Comparison of ENCODE assay signal across 27 mouse cellular contexts in the genomic region with DNA sequence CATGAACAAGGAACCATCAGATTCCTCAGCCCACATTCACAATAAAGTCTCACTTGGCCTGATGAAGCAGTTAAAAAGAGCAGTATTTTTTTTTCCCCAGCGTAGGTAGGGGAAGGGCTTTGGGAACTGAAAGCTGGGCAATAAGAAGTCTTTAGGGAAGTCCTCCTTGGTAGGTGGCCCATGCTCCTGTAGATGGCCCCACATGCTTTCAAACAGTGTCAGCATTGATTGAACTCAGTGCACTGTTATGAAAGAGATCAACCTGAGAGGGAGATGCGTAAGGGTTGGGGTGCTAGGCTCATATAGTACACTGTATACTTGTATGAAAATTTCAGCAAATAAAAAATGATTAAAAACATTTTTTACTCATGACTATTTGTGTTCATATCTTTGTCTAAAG. TPM values are rescaled to one million over a fixed set of nuclear protein-coding genes. Genes with fewer than 3 reads are reported as not detected.
A peak's percentile ranks its signal among the peaks of the same experiment; 100 is the strongest.
DNase-seq lines count a peak whose midpoint lies in the region; ATAC-seq and TF ChIP-seq lines count a peak whose summit lies in the region.
"Had no signal": no experiment of that assay in that cellular context is flagged by ENCODE, and none has a peak within 500 bp of the region (broad histone marks: within the 10 kb centered on the region; RNA-seq: fewer than 3 reads in every experiment).

No protein-coding gene starts in this region.

- 0 out of 2 replicates have a peak overlapping the region, but pooled peaks have one; percentile 0 for H3K27ac ChIP-seq in kidney, embryonic 15.5 days
- H3K27ac ChIP-seq in kidney, embryonic 14.5 days (ENCODE audit: low read depth, low read length): no peak overlapping the region; the same call in 1 of the 2 replicates
- no peak overlapping the region for H3K27ac ChIP-seq in liver, postnatal 0 days (ENCODE audit: low read depth)
- H3K27ac ChIP-seq: embryonic facial prominence, embryonic 13.5 days; forebrain, embryonic 13.5 days; gastrocnemius, adult 2 months; hindbrain, embryonic 10.5 days; limb, embryonic 12.5 days; midbrain, embryonic 10.5 days had no signal

- H3K27me3 ChIP-seq in kidney, embryonic 15.5 days: no peaks in the 10 kb centered on the region
- no peaks in the 10 kb centered on the region for H3K27me3 ChIP-seq in kidney, embryonic 14.5 days (ENCODE audit: control insufficient read depth, insufficient read depth, low read length)
- no peaks in the 10 kb centered on the region for H3K27me3 ChIP-seq in liver, postnatal 0 days (ENCODE audit: insufficient read depth, low read length)
- H3K27me3 ChIP-seq: embryonic facial prominence, embryonic 13.5 days; forebrain, embryonic 13.5 days; limb, embryonic 12.5 days; liver, embryonic 15.5 days had no signal

- H3K9ac ChIP-seq in kidney, embryonic 15.5 days: no peak overlapping the region
- no peak overlapping the region for H3K9ac ChIP-seq in kidney, embryonic 14.5 days (ENCODE audit: low read depth, low read length)
- H3K9ac ChIP-seq in liver, postnatal 0 days (replicated peaks): no peak overlapping the region
- H3K9ac ChIP-seq: embryonic facial prominence, embryonic 13.5 days; forebrain, embryonic 13.5 days; limb, embryonic 12.5 days; liver, embryonic 15.5 days had no signal

- no peak overlapping the region for H3K4me3 ChIP-seq in kidney, embryonic 15.5 days (replicated peaks)
- no peak overlapping the region for H3K4me3 ChIP-seq in kidney, embryonic 14.5 days (ENCODE audit: low read length)
- H3K4me3 ChIP-seq in liver, postnatal 0 days (ENCODE audit: low read depth, low read length): no peak overlapping the region
- H3K4me3 ChIP-seq: embryonic facial prominence, embryonic 13.5 days; forebrain, embryonic 13.5 days; gastrocnemius, adult 2 months; hindbrain, embryonic 10.5 days; limb, embryonic 12.5 days; liver, embryonic 15.5 days; midbrain, embryonic 10.5 days had no signal

- H3K4me1 ChIP-seq in kidney, embryonic 15.5 days: peaks cover 4% of the 10 kb centered on the region
- H3K4me1 ChIP-seq in kidney, embryonic 14.5 days (ENCODE audit: control insufficient read depth, insufficient read depth, low read length): no peaks in the 10 kb centered on the region
- H3K4me1 ChIP-seq in liver, postnatal 0 days (ENCODE audit: insufficient read depth): no peaks in the 10 kb centered on the region
- H3K4me1 ChIP-seq: embryonic facial prominence, embryonic 13.5 days; hindbrain, embryonic 10.5 days; limb, embryonic 12.5 days had no signal

- no peak for ATAC-seq in kidney, embryonic 15.5 days (replicated peaks; ENCODE audit: low FRiP score)
- ATAC-seq in kidney, embryonic 14.5 days (ENCODE audit: low FRiP score, low TSS enrichment): no peak
- ATAC-seq in liver, postnatal 0 days: peak; percentile 35; the same call in 1 of the 2 replicates
- ATAC-seq: forebrain, embryonic 13.5 days; hindbrain, embryonic 16.5 days; intestine, embryonic 16.5 days had no signal

- DNase-seq in spleen, postnatal 36 days (ENCODE audit: low spot score in 2 of 2): peak; percentile 26 to 35
- DNase-seq in spleen, postnatal 4 days (ENCODE audit: low spot score in 2 of 2): no peak
- DNase-seq in liver, postnatal 0 days: no peak
- DNase-seq in right cerebral cortex, postnatal 14 days: no peak
- DNase-seq in adrenal gland, adult 18-20 months (ENCODE audit: low spot score in 2 of 2): no peak
- DNase-seq: adrenal gland, postnatal 14 days; B cell, adult 2 months; cerebellum, adult 2 months; cerebellum, postnatal 25 days; embryo, embryonic 11 days; gastrocnemius, adult 2 months; kidney, postnatal 36 days; layer of hippocampus, postnatal 36 days; lung, postnatal 4 days; retina, postnatal 1 day; thymus, adult 18-20 months had no signal

- TF ChIP-seq CTCF in liver, postnatal 0 days (IDR thresholded peaks at IDR 0.05; ENCODE audit: low read depth): peak; percentile 24

- H3K9me3 ChIP-seq in kidney, embryonic 15.5 days (replicated peaks): no peaks in the 10 kb centered on the region
- no peaks in the 10 kb centered on the region for H3K9me3 ChIP-seq in kidney, embryonic 14.5 days (ENCODE audit: control insufficient read depth, low read length)
- no peaks in the 10 kb centered on the region for H3K9me3 ChIP-seq in liver, postnatal 0 days (ENCODE audit: low read length)
- H3K9me3 ChIP-seq: embryonic facial prominence, embryonic 13.5 days; forebrain, embryonic 13.5 days; hindbrain, embryonic 10.5 days; limb, embryonic 12.5 days; liver, embryonic 15.5 days; midbrain, embryonic 10.5 days had no signal

- no peak for TF ChIP-seq EP300 in liver, postnatal 0 days (IDR thresholded peaks at IDR 0.05; ENCODE audit: low read depth)

- WGBS in kidney, embryonic 15.5 days: 88% methylated on average over 2 of the region's 2 CpGs
- 91% methylated on average over 2 of the region's 2 CpGs for WGBS in kidney, embryonic 14.5 days
- WGBS in liver, postnatal 0 days (ENCODE audit: insufficient replicate concordance): 75% methylated on average over 2 of the region's 2 CpGs

- H3K4me2 ChIP-seq in kidney, embryonic 15.5 days: no peak overlapping the region
- no peak overlapping the region for H3K4me2 ChIP-seq in kidney, embryonic 14.5 days (replicated peaks; ENCODE audit: low read depth, low read length)
- H3K4me2 ChIP-seq in liver, postnatal 0 days (ENCODE audit: low read depth, low read length): no peak overlapping the region
- H3K4me2 ChIP-seq: embryonic facial prominence, embryonic 13.5 days; forebrain, embryonic 13.5 days; heart, embryonic 11.5 days; limb, embryonic 12.5 days; liver, embryonic 15.5 days had no signal

- peaks cover 94% of the 10 kb centered on the region for H3K36me3 ChIP-seq in kidney, embryonic 15.5 days
- H3K36me3 ChIP-seq in kidney, embryonic 14.5 days (ENCODE audit: control insufficient read depth, insufficient read depth, low read length): peaks cover 93% of the 10 kb centered on the region
- H3K36me3 ChIP-seq in liver, postnatal 0 days (replicated peaks; ENCODE audit: insufficient read depth, low read length): peaks cover 67% of the 10 kb centered on the region

RNA-seq across cellular contexts. Expression of gene Ptrh2, which starts 8.2 kb away (rescaled TPM):
- 35.8 and 38.2 TPM in 2 replicates for polyA plus RNA-seq in kidney, embryonic 15.5 days (2015; fragmentation: Nextera tagmentation; extraction: Ambion mirVana)
- 38.6 and 41.1 TPM in 2 replicates for polyA plus RNA-seq in kidney, embryonic 14.5 days (2014; fragmentation: Nextera tagmentation; extraction: Ambion mirVana)
- polyA plus RNA-seq in liver, postnatal 0 days (2015; fragmentation: Nextera tagmentation; extraction: Ambion mirVana): 12.7 and 13.3 TPM in 2 replicates
- 10 to 100 TPM; 12.4 to 12.7 TPM for total RNA-seq in adrenal gland, adult 18-20 months (2021)

RNA-seq across cellular contexts. Expression of gene Vmp1, which starts 8.3 kb away (rescaled TPM):
- 139 and 144 TPM in 2 replicates for polyA plus RNA-seq in kidney, embryonic 15.5 days (2015; fragmentation: Nextera tagmentation; extraction: Ambion mirVana)
- polyA plus RNA-seq in kidney, embryonic 14.5 days (2014; fragmentation: Nextera tagmentation; extraction: Ambion mirVana): 139 and 141 TPM in 2 replicates
- 110 and 125 TPM in 2 replicates for polyA plus RNA-seq in liver, postnatal 0 days (2015; fragmentation: Nextera tagmentation; extraction: Ambion mirVana)
- 100 to 1,000 TPM; 106 to 139 TPM for total RNA-seq in adrenal gland, adult 18-20 months (2021)

Comparison
In these comparisons a context has a peak if more than half of its experiments do, and no peak if none do; other contexts are left out.
1. DNase-seq: peak in spleen, postnatal 36 days (2 of 2); none in spleen, postnatal 4 days (0 of 2), liver, postnatal 0 days (single experiment), right cerebral cortex, postnatal 14 days (single experiment) and adrenal gland, adult 18-20 months (0 of 2).